Mouse (Mus musculus) erythroblast, embryonic 14.5 days (primary cell): ENCODE measurements around the gene Ptov1.
A peak's percentile ranks its signal among the peaks of the same experiment; 100 is the strongest.

Experiments
- GATA1 ChIP-seq: IDR thresholded peaks from 2 replicates; pipeline ENCODE4 v1.6.1; 2012; ENCODE audit warnings: low read length, inconsistent platforms, mixed read lengths
- TAL1 ChIP-seq: IDR thresholded peaks from 3 replicates; pipeline ENCODE4 v1.6.1; 2012; ENCODE audit warnings: low read length, inconsistent platforms, mixed read lengths

DNA sequence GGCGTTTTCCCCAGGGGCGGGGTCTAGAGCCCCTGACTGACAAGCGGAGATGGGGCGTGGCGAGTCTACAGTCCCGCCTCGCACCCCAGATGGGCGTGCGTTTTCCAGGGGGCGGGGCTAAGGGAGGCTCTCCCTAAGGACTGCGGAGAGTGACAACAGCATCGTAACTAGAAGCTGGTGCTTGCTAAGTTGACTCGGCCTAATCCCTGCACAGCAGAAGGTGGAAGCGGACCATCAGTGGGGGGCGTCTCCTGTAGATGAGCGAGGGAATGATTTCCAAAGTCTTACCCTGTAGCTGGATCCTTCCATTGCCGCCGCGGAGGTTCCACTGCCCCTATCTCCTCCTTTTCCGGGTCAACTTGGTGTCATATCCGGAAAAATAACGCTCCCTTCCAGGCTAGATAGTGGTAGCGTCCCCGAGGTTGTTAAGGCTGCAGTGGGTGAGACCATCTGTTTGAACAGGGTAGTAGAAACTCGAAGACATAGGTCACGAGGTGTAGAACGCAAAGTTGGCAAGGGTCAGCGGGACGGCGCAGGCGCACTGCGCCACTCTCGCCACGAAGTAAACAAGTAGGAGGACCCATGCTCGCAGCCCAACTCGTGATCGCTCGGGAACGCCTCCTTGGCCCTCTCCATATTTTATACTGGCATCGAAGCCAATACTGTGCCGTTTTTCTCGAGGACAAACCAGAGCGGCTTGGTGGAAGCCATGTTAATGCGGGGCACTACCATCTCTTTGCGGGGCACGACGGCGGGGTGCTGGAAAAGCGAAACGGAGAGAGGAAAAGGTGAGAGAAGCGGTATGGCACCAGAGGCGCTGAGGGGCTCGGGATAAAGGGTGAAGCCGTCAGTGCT, 20.8 kb downstream of the Ptov1 start, which contains the start of the genes Akt1s1 and Tbc1d17:
- TF ChIP-seq GATA1 = peak; percentile 18; the same call in 1 of the 2 replicates
- no peak for TF ChIP-seq TAL1
